Mouse (Mus musculus): Measurements from ENCODE around the gene Hist1h2ac. TPM values are rescaled to one million over a fixed set of nuclear protein-coding genes. Genes with fewer than 3 reads are reported as not detected.
"Not testable (repeated sequence)": the region's sequence is repeated elsewhere in the genome, so short reads cannot be mapped to it uniquely, and the experiment has no call there.

Gene Hist1h2ac
- polyA plus RNA-seq, 1 experiment from 2014 or later: 0.91 TPM

- Histone ChIP-seq H3K9me3 (replicated peaks; ENCODE audit: control insufficient read depth, low read length) (no peaks in the 10 kb centered on the region), H3K9ac (ENCODE audit: low read length) (no peak overlapping the region), H3K4me3 (ENCODE audit: low read depth, low read length) (no peak overlapping the region), H3K4me1 (ENCODE audit: control insufficient read depth, insufficient read depth, low read length) (peaks cover 11% of the 10 kb centered on the region; the same call in 1 of the 2 replicates), H3K36me3 (ENCODE audit: control insufficient read depth, insufficient read depth, low read length) (no peaks in the 10 kb centered on the region), H3K27ac (ENCODE audit: low read depth, low read length) (no peak overlapping the region), H3K4me2 (ENCODE audit: low read length) (no peak overlapping the region), H3K27me3 (replicated peaks; ENCODE audit: control insufficient read depth, insufficient read depth, low read length) (no peaks in the 10 kb centered on the region)
- DNase-seq (ENCODE audit: low spot score) (no peak), ATAC-seq (no peak)
- 94% methylated on average over 7 of the region's 7 CpGs for WGBS
These were observed 22.1 kb upstream of the Hist1h2ac start for GRCm38 (mm10) chr13:23705751-23706356.

- not testable (repeated sequence) for H3K9ac ChIP-seq (ENCODE audit: low read length); H3K4me2 ChIP-seq (ENCODE audit: low read length); H3K27me3 ChIP-seq (replicated peaks; ENCODE audit: control insufficient read depth, insufficient read depth, low read length); H3K4me3 ChIP-seq (ENCODE audit: low read depth, low read length); DNase-seq (ENCODE audit: low spot score); H3K27ac ChIP-seq (ENCODE audit: low read depth, low read length); H3K36me3 ChIP-seq (ENCODE audit: control insufficient read depth, insufficient read depth, low read length); H3K9me3 ChIP-seq (replicated peaks; ENCODE audit: control insufficient read depth, low read length); H3K4me1 ChIP-seq (ENCODE audit: control insufficient read depth, insufficient read depth, low read length); ATAC-seq
- 83% methylated on average over 2 of the region's 2 CpGs for WGBS
These were observed 19.1 kb upstream of the Hist1h2ac start for GRCm38 (mm10) chr13:23702801-23703200.

- no peak overlapping the region for H3K4me3 ChIP-seq (ENCODE audit: low read depth, low read length)
- H3K4me2 ChIP-seq (ENCODE audit: low read length): no peak overlapping the region
- H3K27me3 ChIP-seq (replicated peaks; ENCODE audit: control insufficient read depth, insufficient read depth, low read length): no peaks in the 10 kb centered on the region
- H3K9me3 ChIP-seq (replicated peaks; ENCODE audit: control insufficient read depth, low read length): no peaks in the 10 kb centered on the region
- H3K9ac ChIP-seq (ENCODE audit: low read length): no peak overlapping the region
- no peaks in the 10 kb centered on the region for H3K36me3 ChIP-seq (ENCODE audit: control insufficient read depth, insufficient read depth, low read length)
- H3K27ac ChIP-seq (ENCODE audit: low read depth, low read length): no peak overlapping the region
- 0 out of 2 replicates have a peak, but pooled peaks cover 6% of the 10 kb centered on the region for H3K4me1 ChIP-seq (ENCODE audit: control insufficient read depth, insufficient read depth, low read length)
- ATAC-seq (no peak), DNase-seq (ENCODE audit: low spot score) (no peak)
- WGBS: 92% methylated on average over 4 of the region's 4 CpGs
These were observed 18.5 kb upstream of the Hist1h2ac start for GRCm38 (mm10) chr13:23702220-23702619.

GRCm38 (mm10) chr13:23700786-23701520 is 17.2 kb upstream of the Hist1h2ac start:
- Histone ChIP-seq H3K27me3 (replicated peaks; ENCODE audit: control insufficient read depth, insufficient read depth, low read length) (no peaks in the 10 kb centered on the region), H3K9me3 (replicated peaks; ENCODE audit: control insufficient read depth, low read length) (no peaks in the 10 kb centered on the region), H3K27ac (ENCODE audit: low read depth, low read length) (no peak overlapping the region), H3K4me1 (ENCODE audit: control insufficient read depth, insufficient read depth, low read length) (0 out of 2 replicates have a peak, but pooled peaks cover 6% of the 10 kb centered on the region), H3K36me3 (ENCODE audit: control insufficient read depth, insufficient read depth, low read length) (no peaks in the 10 kb centered on the region), H3K9ac (ENCODE audit: low read length) (no peak overlapping the region), H3K4me3 (ENCODE audit: low read depth, low read length) (no peak overlapping the region), H3K4me2 (ENCODE audit: low read length) (no peak overlapping the region)
- ATAC-seq (peak; percentile 32; the same call in 1 of the 2 replicates), DNase-seq (ENCODE audit: low spot score) (peak; percentile 85)
- WGBS: 35% methylated on average over 8 of the region's 8 CpGs

- Histone ChIP-seq H3K27ac (ENCODE audit: low read depth, low read length) (no peak overlapping the region), H3K4me2 (ENCODE audit: low read length) (no peak overlapping the region), H3K4me3 (ENCODE audit: low read depth, low read length) (no peak overlapping the region), H3K9me3 (replicated peaks; ENCODE audit: control insufficient read depth, low read length) (no peaks in the 10 kb centered on the region), H3K36me3 (ENCODE audit: control insufficient read depth, insufficient read depth, low read length) (no peaks in the 10 kb centered on the region), H3K9ac (ENCODE audit: low read length) (no peak overlapping the region), H3K4me1 (ENCODE audit: control insufficient read depth, insufficient read depth, low read length) (0 out of 2 replicates have a peak, but pooled peaks cover 6% of the 10 kb centered on the region), H3K27me3 (replicated peaks; ENCODE audit: control insufficient read depth, insufficient read depth, low read length) (no peaks in the 10 kb centered on the region)
- ATAC-seq: no peak
- no peak for DNase-seq (ENCODE audit: low spot score)
- 62% methylated on average over 3 of the region's 3 CpGs for WGBS
These were observed 16.0 kb upstream of the Hist1h2ac start for GRCm38 (mm10) chr13:23699767-23700166.

- Histone ChIP-seq H3K36me3 (ENCODE audit: control insufficient read depth, insufficient read depth, low read length) (no peaks in the 10 kb centered on the region), H3K4me3 (ENCODE audit: low read depth, low read length) (no peak overlapping the region), H3K4me2 (ENCODE audit: low read length) (peak overlapping the region; percentile 79), H3K4me1 (ENCODE audit: control insufficient read depth, insufficient read depth, low read length) (0 out of 2 replicates have a peak, but pooled peaks cover 6% of the 10 kb centered on the region), H3K9me3 (replicated peaks; ENCODE audit: control insufficient read depth, low read length) (no peaks in the 10 kb centered on the region), H3K27ac (ENCODE audit: low read depth, low read length) (peak overlapping the region; percentile 90; the same call in 1 of the 2 replicates), H3K9ac (ENCODE audit: low read length) (no peak overlapping the region), H3K27me3 (replicated peaks; ENCODE audit: control insufficient read depth, insufficient read depth, low read length) (no peaks in the 10 kb centered on the region)
- 45% methylated on average over 6 of the region's 6 CpGs for WGBS
- DNase-seq (ENCODE audit: low spot score) (no peak), ATAC-seq (no peak)
These were observed 15.2 kb upstream of the Hist1h2ac start for GRCm38 (mm10) chr13:23698996-23699395.

GRCm38 (mm10) chr13:23698300-23698693 is 14.5 kb upstream of the Hist1h2ac start, which contains the start of gene Hist1h4c:
Hist1h4c (minus strand) TSS chr13:23698454.
- peak; percentile 99 for DNase-seq (ENCODE audit: low spot score)
- Histone ChIP-seq H3K27me3 (replicated peaks; ENCODE audit: control insufficient read depth, insufficient read depth, low read length) (no peaks in the 10 kb centered on the region), H3K9me3 (replicated peaks; ENCODE audit: control insufficient read depth, low read length) (no peaks in the 10 kb centered on the region), H3K27ac (ENCODE audit: low read depth, low read length) (peak within 1 kb of the TSS; percentile 90), H3K4me2 (ENCODE audit: low read length) (peak within 1 kb of the TSS; percentile 79), H3K4me3 (ENCODE audit: low read depth, low read length) (peak within 1 kb of the TSS; percentile 45), H3K4me1 (ENCODE audit: control insufficient read depth, insufficient read depth, low read length) (0 out of 2 replicates have a peak, but pooled peaks cover 6% of the 10 kb centered on the region), H3K9ac (ENCODE audit: low read length) (peak within 1 kb of the TSS; percentile 68), H3K36me3 (ENCODE audit: control insufficient read depth, insufficient read depth, low read length) (no peaks in the 10 kb centered on the region)
- under 1% methylated on average over 17 of the region's 22 CpGs for WGBS
- ATAC-seq: peak; percentile 97

- under 1% methylated on average over 23 of the region's 32 CpGs for WGBS
- peak overlapping the region; percentile 79 for H3K4me2 ChIP-seq (ENCODE audit: low read length)
- ATAC-seq (peak; percentile 79), DNase-seq (ENCODE audit: low spot score) (peak; percentile 82)
- H3K4me1 ChIP-seq (ENCODE audit: control insufficient read depth, insufficient read depth, low read length): 0 out of 2 replicates have a peak, but pooled peaks cover 6% of the 10 kb centered on the region
- peak overlapping the region; percentile 45 for H3K4me3 ChIP-seq (ENCODE audit: low read depth, low read length)
- peak overlapping the region; percentile 68 for H3K9ac ChIP-seq (ENCODE audit: low read length)
- H3K27me3 ChIP-seq (replicated peaks; ENCODE audit: control insufficient read depth, insufficient read depth, low read length): no peaks in the 10 kb centered on the region
- peak overlapping the region; percentile 90 for H3K27ac ChIP-seq (ENCODE audit: low read depth, low read length)
- no peaks in the 10 kb centered on the region for H3K9me3 ChIP-seq (replicated peaks; ENCODE audit: control insufficient read depth, low read length)
- H3K36me3 ChIP-seq (ENCODE audit: control insufficient read depth, insufficient read depth, low read length): no peaks in the 10 kb centered on the region
These were observed 13.9 kb upstream of the Hist1h2ac start for GRCm38 (mm10) chr13:23697491-23698299.
